In the genomic region with DNA sequence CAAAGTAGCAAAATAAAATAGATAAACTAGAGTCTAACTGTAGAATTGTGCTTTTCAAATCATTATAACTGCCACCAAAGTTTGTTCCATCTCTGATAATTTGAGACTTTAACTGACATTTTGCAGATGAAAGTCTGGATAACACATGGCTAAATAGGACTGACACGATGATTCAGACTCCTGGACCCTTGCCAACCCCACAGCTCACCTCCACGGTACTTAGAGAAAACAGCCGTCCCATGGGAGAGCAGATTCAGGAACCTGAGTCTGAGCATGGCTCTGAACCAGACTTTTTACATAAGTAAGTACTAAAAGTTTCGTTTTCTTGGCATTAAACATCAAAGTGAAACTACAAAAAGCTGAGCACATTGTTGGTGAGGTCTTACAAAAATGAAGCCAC, we compare ENCODE assay signal across 8 mouse cellular contexts.
DNase-seq lines count a peak whose midpoint lies in the region; ATAC-seq and TF ChIP-seq lines count a peak whose summit lies in the region.

No protein-coding gene starts in this region.

- no peaks in the 10 kb centered on the region for H3K4me1 ChIP-seq in liver, postnatal 0 days (ENCODE audit: insufficient read depth)
- no peaks in the 10 kb centered on the region for H3K4me1 ChIP-seq in liver, embryonic 11.5 days (replicated peaks; ENCODE audit: control insufficient read depth, insufficient read depth, low read length)
- no peaks in the 10 kb centered on the region for H3K4me1 ChIP-seq in midbrain, embryonic 13.5 days (replicated peaks)
- no peaks in the 10 kb centered on the region for H3K4me1 ChIP-seq in hindbrain, embryonic 16.5 days (ENCODE audit: control insufficient read depth, insufficient read depth, low read depth, low read length)

- ATAC-seq in liver, postnatal 0 days, result no peak
- no peak for ATAC-seq in liver, embryonic 11.5 days (replicated peaks; ENCODE audit: low FRiP score)
- ATAC-seq in midbrain, embryonic 13.5 days, result no peak
- ATAC-seq in hindbrain, embryonic 16.5 days, result no peak

- H3K27ac ChIP-seq in liver, postnatal 0 days (ENCODE audit: low read depth), result no peak overlapping the region
- no peak overlapping the region for H3K27ac ChIP-seq in liver, embryonic 11.5 days (ENCODE audit: low read depth, low read length)
- no peak overlapping the region for H3K27ac ChIP-seq in midbrain, embryonic 13.5 days
- H3K27ac ChIP-seq in hindbrain, embryonic 16.5 days (ENCODE audit: low read depth, low read length), result no peak overlapping the region

- H3K4me2 ChIP-seq in liver, postnatal 0 days (ENCODE audit: low read depth, low read length), result no peak overlapping the region
- H3K4me2 ChIP-seq in liver, embryonic 11.5 days, result no peak overlapping the region
- H3K4me2 ChIP-seq in midbrain, embryonic 13.5 days (replicated peaks), result no peak overlapping the region
- H3K4me2 ChIP-seq in hindbrain, embryonic 16.5 days (ENCODE audit: low read length), result no peak overlapping the region

- DNase-seq in liver, postnatal 0 days, result peak; percentile 39
- no peak for DNase-seq in liver, embryonic 11.5 days (ENCODE audit: low spot score)
- DNase-seq in adrenal gland, postnatal 14 days, result peak; percentile 66
- DNase-seq in heart, postnatal 10 days, result peak; percentile 9 to 21
- DNase-seq in splenic B cell, adult 2 months (ENCODE audit: low read depth, low spot score), result peak; percentile 79
- no peak for DNase-seq in layer of hippocampus, adult 11-12 months (ENCODE audit: low spot score)

- intact Hi-C loops in heart, postnatal 10 days (cut with DNase I), result no loop called here

- no peaks in the 10 kb centered on the region for H3K9me3 ChIP-seq in liver, postnatal 0 days (ENCODE audit: low read length)
- no peaks in the 10 kb centered on the region for H3K9me3 ChIP-seq in liver, embryonic 11.5 days (ENCODE audit: control insufficient read depth, low read length)
- H3K9me3 ChIP-seq in midbrain, embryonic 13.5 days, result no peaks in the 10 kb centered on the region
- no peaks in the 10 kb centered on the region for H3K9me3 ChIP-seq in hindbrain, embryonic 16.5 days (ENCODE audit: control insufficient read depth, low read length)

- peak; percentile 64; the same call in 1 of the 2 replicates for TF ChIP-seq EP300 in liver, postnatal 0 days (IDR thresholded peaks at IDR 0.05; ENCODE audit: low read depth)

- peaks cover 45% of the 10 kb centered on the region for H3K36me3 ChIP-seq in liver, postnatal 0 days (replicated peaks; ENCODE audit: insufficient read depth, low read length)
- peaks cover 7% of the 10 kb centered on the region; the same call in 1 of the 2 replicates for H3K36me3 ChIP-seq in liver, embryonic 11.5 days (ENCODE audit: control insufficient read depth, insufficient read depth, low read length)
- peaks cover 4% of the 10 kb centered on the region; the same call in 1 of the 2 replicates for H3K36me3 ChIP-seq in splenic B cell, adult 2 months (ENCODE audit: control insufficient read depth, insufficient read depth, low read length, poor library complexity, severe bottlenecking)
- H3K36me3 ChIP-seq in midbrain, embryonic 13.5 days, result peaks cover 36% of the 10 kb centered on the region
- peaks cover 7% of the 10 kb centered on the region; the same call in 1 of the 2 replicates for H3K36me3 ChIP-seq in hindbrain, embryonic 16.5 days (ENCODE audit: control insufficient read depth, insufficient read depth, low read length)

- no peak for TF ChIP-seq CTCF in liver, postnatal 0 days (IDR thresholded peaks at IDR 0.05; ENCODE audit: low read depth)

- H3K4me3 ChIP-seq in liver, postnatal 0 days (ENCODE audit: low read depth, low read length), result no peak overlapping the region
- no peak overlapping the region for H3K4me3 ChIP-seq in liver, embryonic 11.5 days (ENCODE audit: low read depth, low read length)
- no peak overlapping the region for H3K4me3 ChIP-seq in midbrain, embryonic 13.5 days (replicated peaks)
- H3K4me3 ChIP-seq in hindbrain, embryonic 16.5 days (ENCODE audit: low read length), result no peak overlapping the region

- 54% methylated on average over 4 of the region's 4 CpGs for WGBS in liver, postnatal 0 days (ENCODE audit: insufficient replicate concordance)
- 81% methylated on average over 4 of the region's 4 CpGs for WGBS in liver, embryonic 11.5 days
- 75% methylated on average over 4 of the region's 4 CpGs for WGBS in midbrain, embryonic 13.5 days
- 61% methylated on average over 4 of the region's 4 CpGs for WGBS in hindbrain, embryonic 16.5 days

- no peak overlapping the region for H3K9ac ChIP-seq in liver, postnatal 0 days (replicated peaks)
- H3K9ac ChIP-seq in liver, embryonic 11.5 days (ENCODE audit: low read depth, low read length), result no peak overlapping the region
- no peak overlapping the region for H3K9ac ChIP-seq in midbrain, embryonic 13.5 days (replicated peaks)
- no peak overlapping the region for H3K9ac ChIP-seq in hindbrain, embryonic 16.5 days (ENCODE audit: low read depth, low read length)

- H3K27me3 ChIP-seq in liver, postnatal 0 days (ENCODE audit: insufficient read depth, low read length), result no peaks in the 10 kb centered on the region
- no peaks in the 10 kb centered on the region for H3K27me3 ChIP-seq in liver, embryonic 11.5 days (replicated peaks; ENCODE audit: control insufficient read depth, insufficient read depth, low read length)
- no peaks in the 10 kb centered on the region for H3K27me3 ChIP-seq in splenic B cell, adult 2 months (ENCODE audit: control insufficient read depth, insufficient read depth, low read length, poor library complexity, severe bottlenecking)
- no peaks in the 10 kb centered on the region for H3K27me3 ChIP-seq in midbrain, embryonic 13.5 days
- H3K27me3 ChIP-seq in hindbrain, embryonic 16.5 days (replicated peaks; ENCODE audit: control insufficient read depth, insufficient read depth, low read length), result no peaks in the 10 kb centered on the region

Comparison
In these comparisons a context has a peak if more than half of its experiments do, and no peak if none do; other contexts are left out.
1. DNase-seq: peak in liver, postnatal 0 days (single experiment), adrenal gland, postnatal 14 days (single experiment), heart, postnatal 10 days (2 of 2) and splenic B cell, adult 2 months (single experiment); none in liver, embryonic 11.5 days (single experiment) and layer of hippocampus, adult 11-12 months (single experiment).